ENCODE assay signal across 8 mouse cellular contexts in genomic region chr2:152111920-152112319, GRCm38 (mm10). TPM values are rescaled to one million over a fixed set of nuclear protein-coding genes. Genes with fewer than 3 reads are reported as not detected.
DNase-seq lines count a peak whose midpoint lies in the region; ATAC-seq lines count a peak whose summit lies in the region.

No protein-coding gene starts in this region.

- intact Hi-C loops in gastrocnemius, postnatal 14 days (cut with DNase I; ENCODE audit: low total_unique reads): no loop called here

- peak; percentile 91 for ATAC-seq in megakaryocyte progenitor cell, adult 5-6 weeks (replicated peaks; ENCODE audit: poor library complexity)

- DNase-seq in adrenal gland, adult (ENCODE audit: inconsistent age in 2 of 2, low spot score in 1 of 2): peak; percentile 87 to 97
- peak; percentile 98 for DNase-seq in embryo, embryonic 10.5 days (ENCODE audit: low spot score)
- DNase-seq in gastrocnemius, postnatal 14 days: peak; percentile 86
- DNase-seq in induced T-regulatory cell, adult 2 months (ENCODE audit: low read depth): peak; percentile 89
- peak; percentile 81 to 93 for DNase-seq in left cerebral cortex, adult 8-10 months (ENCODE audit: low spot score in 2 of 2)
- DNase-seq in right cerebral cortex, postnatal 10 days (ENCODE audit: low spot score in 2 of 2): peak; percentile 90 to 93
- DNase-seq in urinary bladder, postnatal 14 days (ENCODE audit: low spot score): peak; percentile 90

RNA-seq across cellular contexts. Expression of gene Srxn1, which starts 6.6 kb away (rescaled TPM):
- total RNA-seq in gastrocnemius, postnatal 14 days (2021): 10 to 100 TPM in 1 of 2 experiments, 1 to 10 TPM in 1; 9.2 to 12.0 TPM
- 100 to 1,000 TPM in 1 of 4 experiments, 10 to 100 TPM in 3; 84.6 to 103 (median 91.5) TPM for total RNA-seq in left cerebral cortex, adult 8-10 months (2022)
- 1.2 and 1.3 TPM in 2 replicates for total RNA-seq in megakaryocyte progenitor cell, adult 5-6 weeks (2015)
- 2.2 and 12.2 TPM in 2 replicates for total RNA-seq in megakaryocyte progenitor cell, adult 5-6 weeks (2017)

RNA-seq across cellular contexts. Expression of gene Scrt2, which starts 30.6 kb away (rescaled TPM):
- under 1 TPM in 1 of 2 experiments, not detected in 1; 0.10 TPM for total RNA-seq in gastrocnemius, postnatal 14 days (2021)
- 10 to 100 TPM; 17.9 to 22.5 (median 20.4) TPM for total RNA-seq in left cerebral cortex, adult 8-10 months (2022)
- total RNA-seq in megakaryocyte progenitor cell, adult 5-6 weeks (2015): not detected in 2 replicates
- not detected in 2 replicates for total RNA-seq in megakaryocyte progenitor cell, adult 5-6 weeks (2017)

RNA-seq across cellular contexts. Expression of gene Tcf15, which starts 31.4 kb away (rescaled TPM):
- total RNA-seq in gastrocnemius, postnatal 14 days (2021): 10 to 100 TPM; 18.4 to 20.4 TPM
- total RNA-seq in left cerebral cortex, adult 8-10 months (2022): 1 to 10 TPM in 2 of 4 experiments, under 1 TPM in 2; 0.91 to 1.5 (median 1.0) TPM
- total RNA-seq in megakaryocyte progenitor cell, adult 5-6 weeks (2015): not detected in 2 replicates
- 0.12 TPM in 1 of 2 replicates, not detected in the other for total RNA-seq in megakaryocyte progenitor cell, adult 5-6 weeks (2017)

Comparison
In these comparisons a context has a peak if more than half of its experiments do, and no peak if none do; other contexts are left out.
1. Peak in every context shown above with its lines: DNase-seq and ATAC-seq.
2. RNA of gene Srxn1, which starts 6.6 kb away (total RNA-seq): 84.6 to 103 TPM in left cerebral cortex, adult 8-10 months; 9.2 to 12.0 TPM in gastrocnemius, postnatal 14 days and 1.2 to 12.2 TPM in megakaryocyte progenitor cell, adult 5-6 weeks; every median in the first group is over 4 times any median in the second.
3. RNA of gene Scrt2, which starts 30.6 kb away (total RNA-seq): 17.9 to 22.5 TPM in left cerebral cortex, adult 8-10 months; 0.10 TPM in gastrocnemius, postnatal 14 days and not detected in megakaryocyte progenitor cell, adult 5-6 weeks; every median in the first group is over 10 times any median in the second.
4. RNA of gene Tcf15, which starts 31.4 kb away (total RNA-seq): 18.4 to 20.4 TPM in gastrocnemius, postnatal 14 days; 0.91 to 1.5 TPM in left cerebral cortex, adult 8-10 months and 0.12 TPM in megakaryocyte progenitor cell, adult 5-6 weeks; every median in the first group is over 4 times any median in the second.